Mouse (Mus musculus): ENCODE results near the gene Barhl1. TPM values are rescaled to one million over a fixed set of nuclear protein-coding genes. Genes with fewer than 3 reads are reported as not detected.
A peak's percentile ranks its signal among the peaks of the same experiment; 100 is the strongest.

Barhl1 gene
- polyA plus RNA-seq, 1 experiment from 2014 or later, result not detected

DNA sequence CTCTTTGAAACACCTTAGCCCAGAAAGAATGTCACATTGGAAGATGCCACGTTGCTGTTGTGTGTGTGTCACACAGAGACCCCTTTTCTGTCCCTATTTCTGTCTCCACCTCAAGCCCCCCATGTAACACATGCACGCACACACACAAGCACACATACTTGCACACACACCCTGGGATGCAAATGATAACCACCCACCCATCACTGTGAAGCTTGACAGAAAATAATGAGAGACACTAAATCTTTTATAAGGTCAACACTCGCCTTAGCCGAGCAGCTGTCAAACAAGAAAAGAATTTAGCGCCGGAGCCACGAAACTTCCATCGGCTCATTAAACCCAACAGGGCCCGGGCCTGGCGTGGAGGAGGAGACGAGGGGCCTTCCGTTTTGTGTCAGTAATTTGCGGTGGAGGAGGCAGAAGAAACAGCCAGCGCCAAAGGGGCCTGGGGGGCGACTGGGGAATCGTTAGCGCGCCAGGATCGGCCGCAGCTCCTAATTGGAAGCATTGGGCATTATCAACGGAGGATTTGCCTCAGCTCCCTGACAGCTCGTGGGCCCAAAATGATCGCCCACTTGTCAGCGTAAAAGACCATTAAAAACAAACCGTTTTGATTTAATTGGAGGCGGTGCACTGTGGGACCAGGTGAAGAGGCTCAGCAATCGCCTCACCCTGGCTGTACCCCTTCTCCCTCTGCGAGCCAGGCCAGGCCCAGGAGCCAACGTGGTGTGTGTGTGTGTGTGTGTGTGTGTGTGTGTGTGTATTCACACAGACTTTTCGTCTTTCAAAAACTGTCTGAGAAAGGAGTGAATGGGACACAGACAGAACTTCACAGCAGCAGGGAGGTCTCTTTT is 27.4 kb upstream of the Barhl1 start:
- ATAC-seq (ENCODE audit: insufficient read depth, low FRiP score), result no peak
- Histone ChIP-seq H3K9ac (ENCODE audit: low read length) (no peak overlapping the region), H3K4me3 (replicated peaks; ENCODE audit: low read length) (no peak overlapping the region), H3K27me3 (ENCODE audit: control insufficient read depth, insufficient read depth, low read length) (no peaks in the 10 kb centered on the region), H3K9me3 (replicated peaks; ENCODE audit: control insufficient read depth, low read length) (no peaks in the 10 kb centered on the region), H3K4me2 (ENCODE audit: low read depth, low read length) (no peak overlapping the region), H3K27ac (ENCODE audit: low read length) (no peak overlapping the region), H3K36me3 (ENCODE audit: control insufficient read depth, insufficient read depth, low read length) (no peaks in the 10 kb centered on the region), H3K4me1 (ENCODE audit: control insufficient read depth, insufficient read depth, low read length) (no peaks in the 10 kb centered on the region)
- WGBS, result 55% methylated on average over 30 of the region's 30 CpGs

DNA sequence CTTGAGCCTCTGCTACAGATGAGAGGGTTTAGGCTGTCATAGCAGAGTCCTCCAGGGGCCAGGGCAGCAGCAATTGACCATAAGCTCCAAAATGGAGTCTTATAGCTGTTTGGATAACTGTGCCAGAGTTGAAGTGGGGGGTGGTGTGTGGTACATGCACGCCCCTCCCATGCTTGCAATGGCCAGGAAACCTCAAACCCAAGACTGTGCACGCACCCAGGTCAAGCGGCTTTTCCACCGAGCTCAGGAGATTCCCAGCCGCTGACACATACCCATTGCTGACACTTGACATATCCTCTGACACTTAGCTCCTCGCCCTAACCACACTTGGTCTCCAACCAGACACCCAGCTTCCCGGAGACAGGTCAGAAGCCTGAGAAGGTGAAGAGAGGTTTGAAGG is 22.5 kb upstream of the Barhl1 start:
- H3K4me3 ChIP-seq (replicated peaks; ENCODE audit: low read length), result no peak overlapping the region
- ATAC-seq (ENCODE audit: insufficient read depth, low FRiP score), result no peak
- no peaks in the 10 kb centered on the region for H3K4me1 ChIP-seq (ENCODE audit: control insufficient read depth, insufficient read depth, low read length)
- H3K36me3 ChIP-seq (ENCODE audit: control insufficient read depth, insufficient read depth, low read length), result no peaks in the 10 kb centered on the region
- no peak overlapping the region for H3K27ac ChIP-seq (ENCODE audit: low read length)
- H3K9ac ChIP-seq (ENCODE audit: low read length), result no peak overlapping the region
- H3K4me2 ChIP-seq (ENCODE audit: low read depth, low read length), result no peak overlapping the region
- H3K27me3 ChIP-seq (ENCODE audit: control insufficient read depth, insufficient read depth, low read length), result no peaks in the 10 kb centered on the region
- H3K9me3 ChIP-seq (replicated peaks; ENCODE audit: control insufficient read depth, low read length), result no peaks in the 10 kb centered on the region
- whole genome bisulfite sequencing, result 70% methylated on average over 7 of the region's 7 CpGs

GRCm38 (mm10) chr2:28930571-28930970 is 14.1 kb upstream of the Barhl1 start:
- Histone ChIP-seq H3K27me3 (ENCODE audit: control insufficient read depth, insufficient read depth, low read length) (no peaks in the 10 kb centered on the region), H3K4me2 (ENCODE audit: low read depth, low read length) (no peak overlapping the region), H3K9me3 (replicated peaks; ENCODE audit: control insufficient read depth, low read length) (no peaks in the 10 kb centered on the region), H3K4me1 (ENCODE audit: control insufficient read depth, insufficient read depth, low read length) (no peaks in the 10 kb centered on the region), H3K4me3 (replicated peaks; ENCODE audit: low read length) (no peak overlapping the region), H3K27ac (ENCODE audit: low read length) (no peak overlapping the region), H3K9ac (ENCODE audit: low read length) (no peak overlapping the region), H3K36me3 (ENCODE audit: control insufficient read depth, insufficient read depth, low read length) (no peaks in the 10 kb centered on the region)
- 88% methylated on average over 3 of the region's 3 CpGs for WGBS
- no peak for ATAC-seq (ENCODE audit: insufficient read depth, low FRiP score)

- H3K9me3 ChIP-seq (replicated peaks; ENCODE audit: control insufficient read depth, low read length), result no peaks in the 10 kb centered on the region
- WGBS, result 1% methylated on average over 4 of the region's 4 CpGs
- H3K27ac ChIP-seq (ENCODE audit: low read length), result no peak overlapping the region
- H3K36me3 ChIP-seq (ENCODE audit: control insufficient read depth, insufficient read depth, low read length), result no peaks in the 10 kb centered on the region
- H3K4me1 ChIP-seq (ENCODE audit: control insufficient read depth, insufficient read depth, low read length), result no peaks in the 10 kb centered on the region
- no peak overlapping the region for H3K9ac ChIP-seq (ENCODE audit: low read length)
- peaks cover 35% of the 10 kb centered on the region for H3K27me3 ChIP-seq (ENCODE audit: control insufficient read depth, insufficient read depth, low read length)
- H3K4me3 ChIP-seq (replicated peaks; ENCODE audit: low read length), result no peak overlapping the region
- ATAC-seq (ENCODE audit: insufficient read depth, low FRiP score), result no peak
- H3K4me2 ChIP-seq (ENCODE audit: low read depth, low read length), result no peak overlapping the region
These were observed 7.4 kb upstream of the Barhl1 start for GRCm38 (mm10) chr2:28923912-28924311.

GRCm38 (mm10) chr2:28919001-28919400 is 2.5 kb upstream of the Barhl1 start:
- no peak for ATAC-seq (ENCODE audit: insufficient read depth, low FRiP score)
- H3K4me1 ChIP-seq (ENCODE audit: control insufficient read depth, insufficient read depth, low read length), result peaks cover 6% of the 10 kb centered on the region
- peaks cover 83% of the 10 kb centered on the region for H3K27me3 ChIP-seq (ENCODE audit: control insufficient read depth, insufficient read depth, low read length)
- WGBS, result 2% methylated on average over 4 of the region's 4 CpGs
- H3K4me3 ChIP-seq (replicated peaks; ENCODE audit: low read length), result no peak overlapping the region
- no peak overlapping the region for H3K4me2 ChIP-seq (ENCODE audit: low read depth, low read length)
- H3K36me3 ChIP-seq (ENCODE audit: control insufficient read depth, insufficient read depth, low read length), result no peaks in the 10 kb centered on the region
- no peak overlapping the region for H3K9ac ChIP-seq (ENCODE audit: low read length)
- H3K9me3 ChIP-seq (replicated peaks; ENCODE audit: control insufficient read depth, low read length), result no peaks in the 10 kb centered on the region
- no peak overlapping the region for H3K27ac ChIP-seq (ENCODE audit: low read length)

DNA sequence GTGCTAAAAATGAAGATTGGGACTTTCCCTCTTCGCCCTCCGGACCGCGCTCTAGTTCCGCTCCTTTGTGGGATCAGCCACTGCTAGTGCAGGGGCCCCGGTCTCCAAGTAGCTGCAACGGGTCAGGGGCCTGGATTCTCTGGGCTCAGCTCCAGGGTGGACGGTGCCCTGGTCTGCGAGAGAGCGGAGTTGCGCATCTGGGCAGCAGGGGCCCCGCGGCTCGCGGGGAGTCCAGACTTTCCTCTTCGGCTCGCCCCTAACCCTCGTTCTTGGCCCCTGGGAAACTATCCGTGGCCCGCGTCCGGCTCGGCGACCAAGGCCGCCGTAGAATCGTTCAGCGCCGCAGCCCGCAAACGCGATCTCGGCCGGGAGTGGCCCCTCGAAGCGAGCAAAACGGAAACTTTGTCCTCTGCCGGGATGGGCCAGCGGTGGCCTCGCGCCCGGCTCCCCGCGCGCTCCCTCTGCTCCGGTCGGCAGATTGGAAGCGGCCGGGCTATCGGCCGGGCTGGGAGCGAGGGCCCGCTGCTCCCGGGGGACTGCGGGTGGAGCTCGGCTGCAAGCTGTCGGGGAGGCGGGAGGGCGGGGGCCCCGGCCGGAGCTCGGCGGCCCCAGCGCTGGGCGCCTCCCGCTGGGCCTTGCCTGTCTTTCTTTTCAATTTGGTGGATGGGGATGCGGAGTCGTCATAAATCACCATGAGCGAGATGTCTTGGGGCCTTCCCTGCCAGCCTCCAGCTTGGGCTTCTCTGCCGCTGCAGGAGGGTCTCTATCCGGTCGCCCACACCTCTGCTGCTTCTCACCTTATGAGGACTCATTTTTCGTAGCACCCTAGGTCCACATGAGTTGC is 1.3 kb upstream of the Barhl1 start:
- peak overlapping the region; percentile 19; the same call in 1 of the 2 replicates for H3K4me3 ChIP-seq (replicated peaks; ENCODE audit: low read length)
- WGBS, result under 1% methylated on average over 73 of the region's 73 CpGs
- H3K9me3 ChIP-seq (replicated peaks; ENCODE audit: control insufficient read depth, low read length), result no peaks in the 10 kb centered on the region
- H3K4me1 ChIP-seq (ENCODE audit: control insufficient read depth, insufficient read depth, low read length), result peaks cover 6% of the 10 kb centered on the region
- H3K4me2 ChIP-seq (ENCODE audit: low read depth, low read length), result 0 out of 2 replicates have a peak overlapping the region, but pooled peaks have one; percentile 6
- H3K27ac ChIP-seq (ENCODE audit: low read length), result no peak overlapping the region
- H3K27me3 ChIP-seq (ENCODE audit: control insufficient read depth, insufficient read depth, low read length), result peaks cover 87% of the 10 kb centered on the region
- no peak for ATAC-seq (ENCODE audit: insufficient read depth, low FRiP score)
- H3K36me3 ChIP-seq (ENCODE audit: control insufficient read depth, insufficient read depth, low read length), result no peaks in the 10 kb centered on the region
- no peak overlapping the region for H3K9ac ChIP-seq (ENCODE audit: low read length)

- Histone ChIP-seq H3K9me3 (replicated peaks; ENCODE audit: control insufficient read depth, low read length) (no peaks in the 10 kb centered on the region), H3K4me2 (ENCODE audit: low read depth, low read length) (no peak overlapping the region), H3K4me3 (replicated peaks; ENCODE audit: low read length) (no peak overlapping the region), H3K9ac (ENCODE audit: low read length) (no peak overlapping the region), H3K36me3 (ENCODE audit: control insufficient read depth, insufficient read depth, low read length) (no peaks in the 10 kb centered on the region), H3K4me1 (ENCODE audit: control insufficient read depth, insufficient read depth, low read length) (peaks cover 6% of the 10 kb centered on the region), H3K27me3 (ENCODE audit: control insufficient read depth, insufficient read depth, low read length) (peaks cover 89% of the 10 kb centered on the region), H3K27ac (ENCODE audit: low read length) (no peak overlapping the region)
- ATAC-seq (ENCODE audit: insufficient read depth, low FRiP score), result no peak
- 5% methylated on average over 11 of the region's 11 CpGs for WGBS
These were observed 669 bp upstream of the Barhl1 start for GRCm38 (mm10) chr2:28917156-28917517.

DNA sequence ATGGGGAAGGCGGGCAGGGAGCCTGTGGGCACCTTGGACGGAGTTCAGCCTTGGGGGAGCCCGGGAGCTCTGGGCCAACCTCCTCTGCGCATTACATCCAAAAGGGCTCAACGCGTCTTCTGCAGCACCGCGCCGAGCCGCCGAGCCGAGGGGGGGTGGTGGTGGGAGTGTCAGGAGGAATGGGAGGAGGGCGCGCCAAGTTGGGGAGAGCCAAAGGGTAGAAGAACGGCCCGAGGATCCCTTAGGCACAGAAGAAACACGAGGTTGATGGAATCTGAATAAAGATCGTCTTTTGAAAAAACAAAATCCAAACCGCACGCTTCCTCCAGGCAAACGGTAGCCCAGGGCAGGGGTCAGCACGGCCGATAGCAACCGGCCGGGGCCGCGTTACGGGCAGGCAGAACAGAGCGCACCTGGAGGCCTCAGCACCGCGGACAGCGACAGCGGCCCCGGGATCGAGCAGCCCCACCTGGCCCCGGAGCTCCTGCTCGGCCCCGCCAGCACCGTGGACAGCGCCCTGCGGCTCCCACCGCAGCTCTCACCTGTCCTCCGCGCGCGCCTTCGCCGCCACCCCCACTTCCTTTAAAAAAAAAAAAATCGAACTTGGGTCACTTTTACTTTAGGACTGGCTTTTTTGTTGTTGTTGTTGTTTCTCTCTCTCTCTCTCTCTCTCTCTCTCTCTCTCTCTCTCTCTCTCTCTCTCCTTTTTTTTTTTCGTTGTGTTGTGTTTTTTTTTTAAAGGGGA is 528 bp downstream of the Barhl1 start:
- H3K36me3 ChIP-seq (ENCODE audit: control insufficient read depth, insufficient read depth, low read length), result no peaks in the 10 kb centered on the region
- H3K27me3 ChIP-seq (ENCODE audit: control insufficient read depth, insufficient read depth, low read length), result peaks cover 92% of the 10 kb centered on the region
- H3K27ac ChIP-seq (ENCODE audit: low read length), result no peak overlapping the region
- WGBS, result 1% methylated on average over 50 of the region's 50 CpGs
- H3K4me3 ChIP-seq (replicated peaks; ENCODE audit: low read length), result peak overlapping the region; percentile 11; the same call in 1 of the 2 replicates
- no peaks in the 10 kb centered on the region for H3K9me3 ChIP-seq (replicated peaks; ENCODE audit: control insufficient read depth, low read length)
- peaks cover 6% of the 10 kb centered on the region for H3K4me1 ChIP-seq (ENCODE audit: control insufficient read depth, insufficient read depth, low read length)
- no peak overlapping the region for H3K9ac ChIP-seq (ENCODE audit: low read length)
- ATAC-seq (ENCODE audit: insufficient read depth, low FRiP score), result peak; percentile 82; the same call in 1 of the 2 replicates
- H3K4me2 ChIP-seq (ENCODE audit: low read depth, low read length), result peak overlapping the region; percentile 27; the same call in 1 of the 2 replicates

All from stomach, embryonic 16.5 days (tissue).